Mouse (Mus musculus): ENCODE results near the gene Ankrd6.

DNA sequence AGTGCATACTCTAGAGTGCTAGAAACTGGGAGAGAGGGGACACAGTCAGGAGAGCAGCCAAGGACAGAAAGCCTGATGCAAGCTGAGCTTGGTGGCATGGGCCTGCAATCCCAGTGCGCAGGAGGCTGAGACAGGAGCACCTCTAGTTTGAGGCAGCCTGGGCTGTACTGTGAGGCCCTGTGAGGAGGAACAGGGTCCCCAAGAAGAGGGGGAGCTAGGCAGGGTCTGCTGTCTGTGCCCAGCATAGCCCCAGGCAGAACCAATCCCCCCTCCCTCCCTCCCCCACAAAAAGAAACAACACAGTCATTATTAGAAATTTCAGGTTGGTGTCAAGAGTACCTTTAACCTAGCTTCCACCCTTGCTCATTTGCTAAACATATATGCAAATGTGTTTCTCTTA lies 27.8 kb downstream of the Ankrd6 start:
- TF ChIP-seq CTCF (IDR thresholded peaks at IDR 0.05; ENCODE audit: control insufficient read depth, insufficient read depth, insufficient read length): no peak
- no peak for TF ChIP-seq MAX (IDR thresholded peaks at IDR 0.05)
- TF ChIP-seq CEBPB (IDR thresholded peaks at IDR 0.05; ENCODE audit: low read depth): no peak
- TF ChIP-seq USF1 (IDR thresholded peaks at IDR 0.05; ENCODE audit: low read depth): no peak
- TF ChIP-seq MYOG (IDR thresholded peaks at IDR 0.05; ENCODE audit: control insufficient read depth, extremely low read depth, insufficient read length): no peak
